Mouse (Mus musculus) lung, embryonic 15.5 days (tissue): ENCODE data around the gene Fkbp15. TPM values are rescaled to one million over a fixed set of nuclear protein-coding genes. Genes with fewer than 3 reads are reported as not detected.

Experiments used
- ATAC-seq: fragments of 200-750 bp; cut with Nextera tagmentation; 2 replicates; pipeline ENCODE4 v1.8.0; 2017; ENCODE audit warnings: moderate number of reproducible peaks, borderline replicate concordance; ENCODE audit not compliant: low FRiP score, low TSS enrichment; ENCODE audit errors: extremely low read depth
- H3K27ac ChIP-seq: fragments of 300-500 bp; sonication (generic); 2 replicates; pipeline ENCODE4 v1.5.1; 2015; ENCODE audit warnings: moderate library complexity, mild to moderate bottlenecking, inconsistent platforms
- H3K27me3 ChIP-seq: fragments of 300-500 bp; sonication (generic); 2 replicates; pipeline ENCODE4 v1.6.1; 2015; ENCODE audit warnings: inconsistent platforms
- H3K36me3 ChIP-seq: fragments of 300-500 bp; sonication (generic); 2 replicates; pipeline ENCODE4 v1.6.1; 2015; ENCODE audit warnings: inconsistent platforms
- H3K4me1 ChIP-seq: fragments of 300-500 bp; sonication (generic); 2 replicates; pipeline ENCODE4 v1.6.1; 2015; ENCODE audit warnings: inconsistent platforms
- H3K4me2 ChIP-seq: fragments of 300-500 bp; sonication (generic); 2 replicates; pipeline ENCODE4 v1.6.1; 2015; ENCODE audit warnings: inconsistent platforms, mild to moderate bottlenecking, moderate library complexity
- H3K4me3 ChIP-seq: fragments of 300-500 bp; sonication (generic); 2 replicates; pipeline ENCODE4 v1.5.1; 2015; ENCODE audit warnings: mild to moderate bottlenecking, inconsistent platforms
- H3K9ac ChIP-seq: fragments of 300-500 bp; sonication (generic); 2 replicates; pipeline ENCODE4 v1.6.1; 2015; ENCODE audit warnings: inconsistent platforms
- H3K9me3 ChIP-seq: fragments of 300-500 bp; sonication (generic); 2 replicates; pipeline ENCODE4 v1.6.1; 2016; ENCODE audit warnings: inconsistent platforms
- WGBS: fragments of 180-500 bp; shearing (Covaris S2); methylation state at CpG from one replicate; pipeline ENCODE4 v1.1.7; 2015; 5-methylcytosine and 5-hydroxymethylcytosine counted together
- polyA plus RNA-seq: library from polyadenylated mRNA; unstranded; fragments of >200 nt; fragmentation: Nextera tagmentation; extraction: Ambion mirVana; gene quantifications from 2 replicates; pipeline ENCODE4 v1.2.1, GENCODE M21; 2015

Fkbp15 gene
- polyA plus RNA-seq, 1 experiment from 2014 or later, result 25.2 TPM

GRCm38 (mm10) chr4:62345827-62346226, 14.5 kb downstream of the Fkbp15 start:
- H3K36me3 ChIP-seq, result peaks cover 20% of the 10 kb centered on the region
- peaks cover 14% of the 10 kb centered on the region for H3K4me1 ChIP-seq
- H3K4me3 ChIP-seq, result no peak overlapping the region
- no peaks in the 10 kb centered on the region for H3K27me3 ChIP-seq
- no peak for ATAC-seq
- WGBS, result 81% methylated on average over 4 of the region's 4 CpGs
- no peak overlapping the region for H3K27ac ChIP-seq
- no peak overlapping the region for H3K9ac ChIP-seq
- H3K4me2 ChIP-seq, result no peak overlapping the region
- no peaks in the 10 kb centered on the region for H3K9me3 ChIP-seq

DNA sequence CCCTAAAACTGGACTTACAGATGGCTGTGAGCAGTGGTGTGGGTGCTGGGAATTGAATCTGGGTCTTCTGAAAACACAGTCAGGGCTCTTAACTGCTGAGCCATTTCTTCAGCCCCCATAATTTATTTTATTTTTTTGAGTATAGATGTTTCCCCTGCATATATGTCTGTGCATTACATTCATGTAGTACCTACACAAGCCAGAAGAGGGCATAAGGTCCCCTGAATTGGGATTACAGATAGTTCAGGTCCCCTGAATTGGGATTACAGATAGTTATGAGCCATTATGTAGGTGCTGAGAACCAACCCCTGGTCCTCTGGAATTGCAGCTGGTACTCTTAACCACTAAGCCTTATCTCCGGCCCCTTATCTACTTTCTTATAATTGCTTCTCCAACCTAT, 16.3 kb downstream of the Fkbp15 start:
- no peak for ATAC-seq
- H3K9me3 ChIP-seq, result no peaks in the 10 kb centered on the region

DNA sequence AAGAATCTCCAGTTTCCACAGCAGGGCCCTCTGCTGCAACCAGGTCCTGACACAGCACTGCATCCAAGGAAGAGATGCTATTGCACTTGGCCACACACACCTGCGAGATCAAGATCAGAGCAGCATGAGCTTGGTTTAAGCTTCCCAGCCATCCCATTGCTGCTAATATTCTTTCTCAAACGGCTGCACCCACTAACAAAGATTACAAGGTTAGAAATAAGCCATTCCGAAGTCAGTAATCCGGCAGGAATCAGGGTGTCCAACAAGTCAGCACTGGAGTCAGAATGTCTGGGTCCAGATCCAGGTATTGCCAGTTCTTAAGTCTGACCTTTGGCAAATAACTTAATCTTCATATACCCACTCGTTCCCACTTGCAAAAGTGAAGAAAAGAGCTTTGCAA, 21.8 kb downstream of the Fkbp15 start:
- Histone ChIP-seq H3K4me2 (no peak overlapping the region), H3K27me3 (no peaks in the 10 kb centered on the region), H3K4me1 (no peaks in the 10 kb centered on the region), H3K9ac (no peak overlapping the region), H3K36me3 (peaks cover 46% of the 10 kb centered on the region), H3K9me3 (no peaks in the 10 kb centered on the region), H3K27ac (no peak overlapping the region), H3K4me3 (no peak overlapping the region)
- 82% methylated on average over 5 of the region's 5 CpGs for WGBS
- no peak for ATAC-seq

More for the DNA sequence above, 16.3 kb downstream of the Fkbp15 start:
- Histone ChIP-seq H3K4me3 (no peak overlapping the region), H3K27me3 (no peaks in the 10 kb centered on the region), H3K9ac (no peak overlapping the region), H3K4me1 (peaks cover 12% of the 10 kb centered on the region), H3K27ac (no peak overlapping the region), H3K4me2 (no peak overlapping the region), H3K36me3 (peaks cover 28% of the 10 kb centered on the region)
- 91% methylated on average over 1 of the region's 1 CpGs for WGBS

- Histone ChIP-seq H3K36me3 (peaks cover 52% of the 10 kb centered on the region), H3K9me3 (no peaks in the 10 kb centered on the region), H3K4me2 (no peak overlapping the region), H3K4me1 (no peaks in the 10 kb centered on the region), H3K4me3 (no peak overlapping the region), H3K27ac (no peak overlapping the region), H3K9ac (no peak overlapping the region), H3K27me3 (no peaks in the 10 kb centered on the region)
- no peak for ATAC-seq
- WGBS, result 70% methylated on average over 5 of the region's 5 CpGs
These were observed 28.4 kb downstream of the Fkbp15 start for GRCm38 (mm10) chr4:62331977-62332376.

DNA sequence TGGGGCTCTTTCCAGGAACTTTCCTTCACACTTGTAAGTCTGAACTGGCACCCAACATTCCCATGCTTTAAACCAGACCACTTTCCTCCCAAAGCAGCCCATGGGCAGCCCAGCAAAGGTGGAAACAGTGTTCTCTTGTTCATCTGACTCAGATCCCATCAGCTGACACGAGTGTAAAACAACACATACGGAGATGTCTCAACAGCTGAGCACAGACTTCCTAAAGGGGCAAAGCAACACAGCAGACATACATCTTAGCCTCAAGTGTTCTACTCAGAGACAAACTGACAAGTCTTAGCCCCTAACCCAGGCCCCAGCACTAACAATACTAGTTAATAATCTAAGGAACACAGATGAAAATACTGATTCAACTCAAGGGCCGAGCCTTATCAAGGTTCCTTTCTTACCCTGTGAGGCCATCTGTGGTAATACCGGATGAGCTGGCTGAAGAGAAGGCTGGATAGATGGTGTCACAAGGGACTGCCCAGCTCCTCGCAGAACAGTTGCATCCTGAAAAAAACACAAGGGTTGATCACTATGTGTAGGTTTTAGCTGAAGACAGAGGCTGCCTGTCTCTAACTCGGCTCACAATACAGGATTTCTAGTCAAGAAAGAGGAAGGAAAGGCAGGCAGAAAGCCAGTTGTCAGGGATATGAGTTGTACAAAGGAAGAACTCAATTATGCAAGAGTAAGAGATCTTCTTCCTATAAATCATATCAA, 31.2 kb downstream of the Fkbp15 start:
- Histone ChIP-seq H3K36me3 (peaks cover 48% of the 10 kb centered on the region), H3K4me2 (no peak overlapping the region), H3K4me3 (no peak overlapping the region), H3K4me1 (no peaks in the 10 kb centered on the region), H3K9me3 (no peaks in the 10 kb centered on the region), H3K27ac (no peak overlapping the region), H3K9ac (no peak overlapping the region), H3K27me3 (no peaks in the 10 kb centered on the region)
- WGBS, result 72% methylated on average over 6 of the region's 6 CpGs
- no peak for ATAC-seq

- Histone ChIP-seq H3K4me1 (no peaks in the 10 kb centered on the region), H3K4me3 (no peak overlapping the region), H3K9me3 (no peaks in the 10 kb centered on the region), H3K27me3 (no peaks in the 10 kb centered on the region), H3K27ac (no peak overlapping the region), H3K4me2 (no peak overlapping the region), H3K9ac (no peak overlapping the region), H3K36me3 (peaks cover 63% of the 10 kb centered on the region)
- ATAC-seq, result no peak
These were observed 34.2 kb downstream of the Fkbp15 start for GRCm38 (mm10) chr4:62326111-62326510.

DNA sequence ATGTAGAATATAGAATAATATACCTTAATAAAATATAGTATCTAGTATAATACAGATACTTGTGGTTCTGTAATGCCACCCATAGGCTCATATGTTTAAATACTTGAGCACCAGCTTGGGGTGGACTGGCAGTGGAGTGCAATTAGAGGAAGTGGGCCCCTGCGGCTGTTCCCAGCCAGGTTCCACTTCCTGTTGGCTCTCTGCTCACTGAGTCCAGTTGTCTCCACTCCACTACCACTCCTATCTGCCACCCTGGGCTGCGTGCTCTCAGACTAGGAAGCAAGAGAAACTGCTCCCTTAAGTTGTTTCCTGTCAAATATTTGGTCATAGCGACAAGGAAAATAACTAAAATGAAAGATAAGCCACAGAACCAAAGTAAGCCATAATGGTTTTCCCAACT, 37.7 kb downstream of the Fkbp15 start:
- peaks cover 67% of the 10 kb centered on the region for H3K36me3 ChIP-seq
- H3K27ac ChIP-seq, result no peak overlapping the region
- no peak overlapping the region for H3K4me3 ChIP-seq
- no peak overlapping the region for H3K4me2 ChIP-seq
- no peak overlapping the region for H3K9ac ChIP-seq
- H3K9me3 ChIP-seq, result no peaks in the 10 kb centered on the region
- H3K4me1 ChIP-seq, result no peaks in the 10 kb centered on the region
- WGBS, result 65% methylated on average over 3 of the region's 3 CpGs
- H3K27me3 ChIP-seq, result no peaks in the 10 kb centered on the region
- ATAC-seq, result no peak

DNA sequence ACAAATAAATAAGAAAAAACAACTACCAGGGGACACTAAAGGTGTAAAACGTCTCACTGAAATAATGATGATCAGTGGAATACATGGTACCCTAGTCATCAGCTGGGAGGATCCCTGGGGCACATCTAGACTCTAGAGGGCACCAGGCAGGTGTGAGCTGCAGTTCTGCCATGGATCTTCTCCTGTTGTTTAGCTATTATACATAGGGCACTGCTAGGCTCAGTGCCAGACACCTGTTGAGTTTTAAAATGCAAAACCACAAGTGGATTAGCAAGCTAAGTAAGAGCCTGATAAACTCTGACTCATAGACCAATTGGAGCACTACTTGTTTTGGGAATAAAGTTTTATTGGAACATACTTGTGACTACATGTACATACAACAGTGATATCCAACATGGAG, 42.1 kb downstream of the Fkbp15 start:
- no peak overlapping the region for H3K4me3 ChIP-seq
- 58% methylated on average over 1 of the region's 1 CpGs for WGBS
- no peaks in the 10 kb centered on the region for H3K9me3 ChIP-seq
- ATAC-seq, result no peak
- no peaks in the 10 kb centered on the region for H3K4me1 ChIP-seq
- no peak overlapping the region for H3K4me2 ChIP-seq
- peaks cover 60% of the 10 kb centered on the region for H3K36me3 ChIP-seq
- H3K27me3 ChIP-seq, result no peaks in the 10 kb centered on the region
- H3K9ac ChIP-seq, result no peak overlapping the region
- no peak overlapping the region for H3K27ac ChIP-seq

- H3K4me2 ChIP-seq, result no peak overlapping the region
- H3K4me1 ChIP-seq, result no peaks in the 10 kb centered on the region
- H3K9me3 ChIP-seq, result no peaks in the 10 kb centered on the region
- WGBS, result 90% methylated on average over 2 of the region's 2 CpGs
- H3K9ac ChIP-seq, result no peak overlapping the region
- H3K27me3 ChIP-seq, result no peaks in the 10 kb centered on the region
- peaks cover 56% of the 10 kb centered on the region for H3K36me3 ChIP-seq
- no peak overlapping the region for H3K27ac ChIP-seq
- no peak for ATAC-seq
- H3K4me3 ChIP-seq, result no peak overlapping the region
These were observed 43.9 kb downstream of the Fkbp15 start for GRCm38 (mm10) chr4:62316456-62316855.

DNA sequence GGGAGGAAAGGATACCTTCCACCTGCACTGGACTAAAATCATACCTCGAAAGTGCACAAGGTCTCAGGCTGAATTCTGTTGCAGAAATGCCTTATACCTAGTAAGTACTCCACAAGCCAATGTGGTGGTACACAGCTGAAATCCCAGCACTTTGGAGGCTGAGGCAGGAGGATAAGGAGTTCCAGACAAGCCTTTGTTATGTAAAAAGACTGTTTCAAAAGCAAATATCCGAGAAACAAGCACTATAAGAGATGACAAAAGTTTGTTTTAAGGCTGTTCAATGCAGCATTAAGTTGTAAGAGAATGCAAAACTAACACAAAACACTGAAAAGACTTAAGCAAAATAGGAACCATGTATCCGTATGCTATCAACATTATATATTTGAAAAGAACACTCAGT, 45.8 kb downstream of the Fkbp15 start:
- Histone ChIP-seq H3K9ac (no peak overlapping the region), H3K9me3 (no peaks in the 10 kb centered on the region), H3K4me2 (no peak overlapping the region), H3K4me3 (no peak overlapping the region), H3K27ac (no peak overlapping the region), H3K27me3 (no peaks in the 10 kb centered on the region), H3K36me3 (peaks cover 42% of the 10 kb centered on the region), H3K4me1 (no peaks in the 10 kb centered on the region)
- WGBS, result 85% methylated on average over 3 of the region's 3 CpGs
- no peak for ATAC-seq

GRCm38 (mm10) chr4:62313641-62314211, 46.6 kb downstream of the Fkbp15 start:
- 78% methylated on average over 9 of the region's 9 CpGs for WGBS
- Histone ChIP-seq H3K27me3 (no peaks in the 10 kb centered on the region), H3K27ac (no peak overlapping the region), H3K4me2 (no peak overlapping the region), H3K4me3 (no peak overlapping the region), H3K9ac (no peak overlapping the region), H3K9me3 (no peaks in the 10 kb centered on the region), H3K36me3 (peaks cover 37% of the 10 kb centered on the region), H3K4me1 (no peaks in the 10 kb centered on the region)
- no peak for ATAC-seq

- no peak for ATAC-seq
- no peaks in the 10 kb centered on the region for H3K27me3 ChIP-seq
- 95% methylated on average over 2 of the region's 2 CpGs for WGBS
- no peaks in the 10 kb centered on the region for H3K9me3 ChIP-seq
- H3K27ac ChIP-seq, result no peak overlapping the region
- no peaks in the 10 kb centered on the region for H3K4me1 ChIP-seq
- no peak overlapping the region for H3K9ac ChIP-seq
- H3K4me2 ChIP-seq, result no peak overlapping the region
- no peak overlapping the region for H3K4me3 ChIP-seq
- H3K36me3 ChIP-seq, result peaks cover 39% of the 10 kb centered on the region
These were observed 47.5 kb downstream of the Fkbp15 start for GRCm38 (mm10) chr4:62312821-62313220.
